Mouse (Mus musculus) liver, postnatal 0 days (tissue): ENCODE results near the gene Trmt11.

Source experiments
- CTCF ChIP-seq: sonication (generic); IDR thresholded peaks from 2 replicates; pipeline ENCODE4 v1.5.1; 2016; ENCODE audit warnings: antibody characterized with exemption, low read depth
- EP300 ChIP-seq: IDR thresholded peaks from 2 replicates; pipeline ENCODE4 v1.6.1; 2016; ENCODE audit warnings: antibody characterized with exemption, low read depth, mild to moderate bottlenecking

DNA sequence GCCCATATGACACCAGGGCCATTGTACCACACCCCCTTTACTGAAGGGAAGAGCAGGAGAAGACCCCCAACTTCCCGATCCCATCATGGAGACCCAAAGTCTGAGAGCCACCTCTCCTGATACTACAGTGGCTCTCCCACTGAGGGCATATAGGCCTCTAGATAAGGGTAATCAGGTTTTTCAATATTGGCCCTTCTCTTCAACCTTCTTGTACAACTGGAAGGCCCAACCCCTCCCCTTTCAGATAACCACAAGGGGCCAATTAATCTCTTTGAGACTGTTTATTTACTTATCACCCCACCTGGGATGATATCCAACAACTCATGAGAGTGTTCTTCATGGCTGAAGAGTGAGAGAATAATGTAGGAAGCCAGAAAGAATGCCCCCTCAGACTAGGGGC is 32.2 kb upstream of the Trmt11 start:
- TF ChIP-seq CTCF (no peak), EP300 (peak; percentile 70)
